Mouse (Mus musculus): ENCODE measurements around the gene Tdrd1. TPM values are rescaled to one million over a fixed set of nuclear protein-coding genes. Genes with fewer than 3 reads are reported as not detected.

Gene Tdrd1
- total RNA-seq, 2 experiments from 2014 or later: 0.14 TPM

- no peak for DNase-seq (ENCODE audit: low spot score in 2 of 2)
These were observed 3.6 kb upstream of the Tdrd1 start for GRCm38 (mm10) chr19:56822448-56822836.

- no peak for DNase-seq (ENCODE audit: low spot score in 2 of 2)
These were observed 2.3 kb downstream of the Tdrd1 start for GRCm38 (mm10) chr19:56828305-56828704.

- no peak for DNase-seq (ENCODE audit: low spot score in 2 of 2)
These were observed 3.3 kb downstream of the Tdrd1 start for GRCm38 (mm10) chr19:56829267-56829666.

- DNase-seq (ENCODE audit: low spot score in 2 of 2): no peak
These were observed 4.2 kb downstream of the Tdrd1 start for GRCm38 (mm10) chr19:56830163-56830562.

- no peak for DNase-seq (ENCODE audit: low spot score in 2 of 2)
These were observed 9.3 kb downstream of the Tdrd1 start for GRCm38 (mm10) chr19:56835340-56835739.

GRCm38 (mm10) chr19:56838942-56839706 is 13.1 kb downstream of the Tdrd1 start:
- no peak for DNase-seq (ENCODE audit: low spot score in 2 of 2)

GRCm38 (mm10) chr19:56842974-56843373 is 17.0 kb downstream of the Tdrd1 start:
- DNase-seq (ENCODE audit: low spot score in 2 of 2): no peak

- DNase-seq (ENCODE audit: low spot score in 2 of 2): no peak
These were observed 26.6 kb downstream of the Tdrd1 start for GRCm38 (mm10) chr19:56852590-56852989.

- no peak for DNase-seq (ENCODE audit: low spot score in 2 of 2)
These were observed 30.4 kb downstream of the Tdrd1 start for GRCm38 (mm10) chr19:56856455-56856854.

GRCm38 (mm10) chr19:56867701-56868100 is 41.7 kb downstream of the Tdrd1 start:
- DNase-seq (ENCODE audit: low spot score in 2 of 2): no peak

GRCm38 (mm10) chr19:56873816-56874600 is 48.0 kb downstream of the Tdrd1 start, which contains the start of gene Vwa2:
Gene Vwa2 (plus strand): TSS chr19:56874249.
- no peak for DNase-seq (ENCODE audit: low spot score in 2 of 2)

GRCm38 (mm10) chr19:56874601-56875315 is 48.7 kb downstream of the Tdrd1 start:
- no peak for DNase-seq (ENCODE audit: low spot score in 2 of 2)

GRCm38 (mm10) chr19:56877364-56877763 is 51.4 kb downstream of the Tdrd1 start:
- DNase-seq (ENCODE audit: low spot score in 2 of 2): no peak

- DNase-seq (ENCODE audit: low spot score in 2 of 2): no peak
These were observed 61.9 kb downstream of the Tdrd1 start for GRCm38 (mm10) chr19:56887879-56888278.

- no peak for DNase-seq (ENCODE audit: low spot score in 2 of 2)
These were observed 62.6 kb downstream of the Tdrd1 start for GRCm38 (mm10) chr19:56888654-56889053.

GRCm38 (mm10) chr19:56891438-56891837 is 65.4 kb downstream of the Tdrd1 start:
- DNase-seq (ENCODE audit: low spot score in 2 of 2): no peak

GRCm38 (mm10) chr19:56892586-56892985 is 66.6 kb downstream of the Tdrd1 start:
- DNase-seq (ENCODE audit: low spot score in 2 of 2): no peak

- DNase-seq (ENCODE audit: low spot score in 2 of 2): no peak
These were observed 67.3 kb downstream of the Tdrd1 start for GRCm38 (mm10) chr19:56893326-56893725.

- no peak for DNase-seq (ENCODE audit: low spot score in 2 of 2)
These were observed 71.6 kb downstream of the Tdrd1 start for GRCm38 (mm10) chr19:56897654-56898053.

GRCm38 (mm10) chr19:56904095-56904494 is 78.1 kb downstream of the Tdrd1 start:
- DNase-seq (ENCODE audit: low spot score in 2 of 2): no peak

- DNase-seq (ENCODE audit: low spot score in 2 of 2): no peak
These were observed 79.4 kb downstream of the Tdrd1 start for GRCm38 (mm10) chr19:56905395-56905794.

- DNase-seq (ENCODE audit: low spot score in 2 of 2): no peak
These were observed 81.8 kb downstream of the Tdrd1 start for GRCm38 (mm10) chr19:56907850-56908249.

Measured in adrenal gland, postnatal 4 days (tissue).